Mouse (Mus musculus) spleen, adult 18-20 months (tissue): ENCODE measurements around the gene Rptor.

Experiments used
- DNase-seq, 2 experiments: peaks; one replicate each; pipeline ENCODE4 v3.0.0; 2022; ENCODE audit warnings: mixed read lengths in 2 of 2

The Rptor gene

DNA sequence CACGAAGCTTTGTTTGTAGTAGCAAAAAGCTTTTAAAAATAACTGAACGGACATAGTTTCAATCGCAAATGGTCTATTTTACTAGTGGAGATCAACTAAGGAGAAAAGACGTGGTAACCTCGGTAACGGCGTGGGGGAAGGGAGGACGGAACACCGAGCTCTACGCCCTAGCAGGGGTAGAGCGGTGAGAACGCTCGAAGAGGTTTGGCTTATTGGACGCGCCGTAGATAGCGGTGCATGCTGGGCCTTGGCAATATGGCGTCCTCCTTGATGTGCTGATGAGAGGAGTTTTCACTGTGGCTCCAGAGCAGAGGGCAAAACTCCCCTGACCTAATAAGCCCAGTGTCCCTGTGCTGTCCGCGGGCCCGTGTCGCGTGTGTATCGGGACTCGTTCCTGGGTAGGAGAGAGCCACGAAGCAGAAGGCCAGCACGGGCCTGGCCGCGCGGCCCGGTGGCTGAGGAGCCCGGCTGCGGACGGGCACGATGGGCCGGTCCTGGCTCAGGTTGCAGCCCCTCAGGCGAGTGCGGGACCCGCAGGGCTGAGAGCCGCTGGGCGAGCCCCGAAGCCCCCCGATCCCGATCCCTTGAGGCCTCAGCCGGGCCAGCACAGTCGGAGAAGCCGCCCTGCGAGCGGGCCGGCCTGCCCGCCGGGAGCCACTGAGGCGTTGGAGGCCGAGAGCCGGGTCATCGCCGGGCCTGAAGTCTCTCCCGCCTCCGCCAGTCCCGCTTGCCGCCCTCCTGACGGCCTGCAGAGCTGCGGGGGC lies at the start of gene Rptor:
Rptor (plus strand) TSS at position 143 of the 764 bp plus-strand sequence.
- DNase-seq, result peak; percentile 88 to 96

DNA sequence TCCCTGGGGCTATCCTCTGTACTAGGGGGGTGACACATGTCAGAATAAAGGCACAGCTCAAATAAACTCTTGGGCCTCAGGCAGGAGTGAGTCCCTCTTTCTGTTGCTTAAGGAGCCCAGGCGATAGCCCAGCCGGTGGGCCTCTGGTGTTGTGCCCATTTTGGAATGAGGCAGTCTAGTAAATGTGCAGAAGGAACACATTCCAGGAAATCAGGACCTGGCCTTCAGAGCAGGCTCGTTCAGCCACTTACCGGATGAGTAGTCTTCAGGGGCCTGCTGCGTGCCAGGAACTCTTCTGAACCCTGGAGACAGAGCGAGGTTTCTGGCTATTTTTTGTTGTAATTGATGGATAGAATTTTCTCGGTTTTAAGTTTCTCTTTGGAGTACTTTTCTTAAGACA lies 48.0 kb upstream of the Rptor start:
- no peak for DNase-seq

DNA sequence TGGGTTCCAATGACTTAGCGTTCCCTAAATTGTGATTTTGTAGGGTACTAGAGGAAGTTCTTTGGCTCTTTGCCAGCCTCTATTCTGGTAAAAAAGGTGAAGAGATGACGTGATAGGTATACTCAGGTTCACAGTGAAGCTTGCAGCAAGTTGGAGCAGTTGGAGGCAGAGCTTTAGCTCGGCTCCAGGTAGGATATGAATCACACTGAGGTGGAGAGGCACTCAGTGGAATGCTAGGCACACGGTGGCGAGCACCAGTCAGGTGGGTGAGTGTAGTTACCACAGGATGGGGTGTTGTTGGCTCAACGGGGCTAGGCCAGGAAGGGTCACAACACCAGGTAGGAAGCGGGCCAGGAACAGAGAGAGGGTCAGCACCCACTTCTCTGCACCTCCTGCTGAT lies 47.5 kb upstream of the Rptor start:
- DNase-seq, result no peak

DNA sequence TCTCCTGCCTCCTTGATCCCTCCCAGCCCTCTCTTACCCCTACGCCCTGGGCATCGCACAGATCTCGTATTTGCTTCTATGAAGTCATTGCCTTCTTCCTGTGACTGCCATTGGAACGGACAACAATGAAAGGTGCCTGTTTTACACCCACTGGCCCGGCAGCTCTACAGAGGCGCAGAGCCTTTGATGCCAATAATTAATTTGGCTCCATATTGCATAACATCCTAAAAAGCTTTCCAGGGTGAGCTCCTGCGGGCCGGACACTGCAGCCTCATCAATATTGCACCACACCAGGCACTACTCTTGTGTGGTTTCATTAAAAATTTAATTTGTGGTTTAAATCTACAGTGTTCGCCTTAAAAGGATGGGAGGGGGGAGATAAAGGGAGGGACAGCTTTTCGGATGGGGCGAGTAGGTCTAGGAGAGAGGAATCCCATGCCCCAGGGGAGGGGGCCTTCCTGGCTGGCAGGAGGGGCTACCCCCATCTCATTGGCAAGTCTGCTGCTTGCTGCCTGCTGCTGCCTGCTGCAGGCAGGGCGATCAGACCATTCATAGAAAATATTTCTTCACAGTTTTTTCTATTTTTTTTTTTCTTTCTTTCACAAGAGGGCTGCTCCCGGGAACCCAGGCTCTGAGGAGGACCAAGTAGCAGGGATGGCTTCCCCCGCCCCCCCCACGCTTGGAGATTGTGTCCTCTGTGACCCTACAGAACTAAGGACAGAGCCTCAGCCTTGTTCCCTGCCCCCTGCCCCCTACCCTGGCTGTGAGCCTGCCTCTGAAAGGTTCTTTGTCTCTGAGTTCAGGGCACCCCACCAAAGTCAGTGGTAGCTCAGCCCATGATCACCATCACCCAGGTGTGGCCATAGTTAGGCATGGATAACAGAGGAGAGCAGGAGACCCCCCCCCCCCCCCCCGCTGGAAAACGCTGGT lies 44.5 kb upstream of the Rptor start:
- DNase-seq, result no peak

DNA sequence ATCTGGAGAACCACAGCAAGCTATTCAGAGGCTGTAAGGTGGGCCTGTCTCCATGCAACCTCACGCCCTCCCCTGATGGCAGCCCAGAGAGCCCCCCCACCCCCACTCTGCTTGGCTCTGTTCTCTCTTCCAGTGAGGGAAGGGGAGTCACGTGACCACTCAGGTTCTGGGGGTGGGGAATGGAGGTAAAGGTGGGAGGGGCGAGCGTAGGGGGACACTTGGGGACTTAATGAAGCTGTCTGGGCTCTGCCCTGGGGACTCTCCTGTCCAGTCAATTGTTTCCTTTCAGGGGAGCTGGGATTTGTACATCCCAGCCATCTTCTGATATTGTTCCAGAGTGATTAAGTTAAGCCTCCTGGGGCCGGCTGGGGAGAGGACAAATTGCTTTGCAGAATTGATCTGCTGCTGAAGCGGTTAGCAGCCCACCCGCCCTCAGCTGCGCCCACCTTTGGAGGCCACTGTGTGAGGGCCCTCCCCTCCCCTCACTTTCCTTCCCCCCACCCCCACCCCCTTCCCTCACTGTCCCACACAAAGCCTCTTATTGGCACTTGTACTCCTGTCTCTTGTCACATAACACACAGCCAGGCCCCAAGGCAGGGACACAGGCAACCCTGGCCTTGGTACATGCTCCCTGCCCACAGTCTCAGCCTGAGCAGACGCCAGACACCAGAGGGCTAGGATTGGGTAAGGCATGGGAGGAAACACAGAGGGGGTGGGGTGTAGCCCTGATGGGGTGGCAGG lies 43.7 kb upstream of the Rptor start:
- DNase-seq, result no peak

DNA sequence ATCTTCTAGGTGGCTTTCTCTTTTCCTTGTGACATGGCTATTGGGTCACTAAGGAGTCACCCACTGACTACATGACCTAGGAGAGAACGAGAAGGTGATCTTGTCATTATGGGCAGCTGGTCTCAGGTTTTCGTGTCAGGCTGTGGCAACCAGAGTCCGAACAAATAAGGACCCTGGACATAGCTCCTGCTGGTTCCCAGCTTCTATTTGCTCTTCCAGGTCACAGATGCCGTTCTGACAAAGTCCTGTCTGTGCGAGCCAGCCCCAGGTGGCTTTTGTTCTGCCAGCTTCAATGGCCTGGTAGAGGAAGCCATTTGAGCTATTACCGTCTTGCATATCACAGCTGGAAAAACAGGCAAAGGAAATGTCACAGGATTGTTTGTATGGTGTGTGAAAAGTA lies 40.4 kb upstream of the Rptor start:
- DNase-seq, result no peak

DNA sequence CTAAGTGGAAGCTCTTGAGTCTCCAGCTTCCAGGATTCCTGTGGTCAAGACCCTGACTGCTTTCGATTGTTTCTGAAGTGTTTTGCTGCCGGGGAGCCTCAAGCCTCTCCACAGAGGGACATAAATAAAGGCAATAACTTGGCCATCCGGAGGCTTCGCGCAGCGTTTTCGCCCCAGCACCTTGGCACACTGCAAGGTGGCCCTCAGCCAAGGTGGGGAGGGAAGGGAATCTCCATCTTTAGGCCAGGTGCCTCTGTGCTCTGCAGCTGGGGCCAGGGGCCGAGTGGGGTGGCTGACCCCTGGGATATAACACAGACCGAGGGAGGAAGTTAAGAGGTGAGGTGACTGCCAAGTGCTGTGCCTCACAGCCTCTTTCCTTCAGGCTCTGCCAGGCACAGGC lies 39.5 kb upstream of the Rptor start:
- no peak for DNase-seq

DNA sequence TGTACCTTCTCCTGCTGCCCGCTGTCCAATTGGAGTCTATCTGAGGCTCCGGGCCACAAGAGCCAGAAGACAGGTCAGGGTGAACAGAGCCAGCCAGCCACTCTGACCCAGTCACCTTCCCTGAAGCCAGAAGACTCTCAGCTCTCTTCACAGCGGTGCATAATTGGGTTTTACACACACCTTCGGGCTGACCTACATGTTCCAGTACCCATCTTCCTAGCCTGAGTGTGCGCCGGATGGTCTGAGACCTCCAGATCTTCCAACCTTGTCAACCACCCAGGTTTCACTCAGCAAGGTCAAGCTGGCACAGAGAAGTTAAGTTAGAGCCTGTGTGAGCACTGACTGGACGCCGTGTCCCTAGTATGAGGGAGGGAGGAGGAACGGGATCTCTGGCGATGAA lies 38.3 kb upstream of the Rptor start:
- no peak for DNase-seq

DNA sequence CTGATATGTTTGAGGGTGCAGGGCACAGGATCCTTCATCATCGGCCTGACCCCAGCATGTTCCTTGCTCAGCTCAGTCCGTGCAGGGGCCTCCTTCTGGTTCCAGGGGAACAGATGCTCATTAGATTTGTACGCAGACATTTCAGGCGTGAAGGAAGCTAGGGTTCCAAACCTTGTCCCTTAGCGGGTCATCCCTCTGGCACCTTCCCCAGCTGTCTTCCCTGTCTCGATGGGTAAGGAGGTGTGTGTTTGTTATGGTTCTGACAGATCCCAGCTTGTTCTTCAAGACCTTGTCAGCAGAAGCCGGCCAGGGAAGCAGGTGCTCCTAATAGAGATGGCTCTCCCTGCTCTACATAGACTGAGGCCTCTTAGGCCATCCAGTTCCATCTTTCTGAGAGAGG lies 37.7 kb upstream of the Rptor start:
- DNase-seq, result no peak

DNA sequence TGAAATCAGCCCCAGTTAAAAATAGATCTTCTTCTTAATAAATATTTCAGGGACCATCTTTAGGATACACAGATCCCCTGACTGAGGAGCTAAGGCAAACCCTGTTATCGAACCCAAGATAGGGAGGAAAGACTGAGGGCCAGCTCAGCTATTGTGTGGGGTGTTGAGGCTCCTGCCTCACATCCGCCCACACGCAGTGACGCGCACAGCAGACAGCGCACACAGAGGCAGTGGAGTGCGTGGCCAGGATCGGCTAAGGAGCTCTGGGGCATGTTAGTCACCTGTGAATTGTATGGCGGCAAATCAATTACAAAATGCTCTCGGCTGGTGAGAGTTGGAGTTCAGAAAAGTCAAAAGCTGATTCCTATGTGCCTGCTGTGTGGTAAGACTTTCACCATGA lies 37.0 kb upstream of the Rptor start:
- no peak for DNase-seq

DNA sequence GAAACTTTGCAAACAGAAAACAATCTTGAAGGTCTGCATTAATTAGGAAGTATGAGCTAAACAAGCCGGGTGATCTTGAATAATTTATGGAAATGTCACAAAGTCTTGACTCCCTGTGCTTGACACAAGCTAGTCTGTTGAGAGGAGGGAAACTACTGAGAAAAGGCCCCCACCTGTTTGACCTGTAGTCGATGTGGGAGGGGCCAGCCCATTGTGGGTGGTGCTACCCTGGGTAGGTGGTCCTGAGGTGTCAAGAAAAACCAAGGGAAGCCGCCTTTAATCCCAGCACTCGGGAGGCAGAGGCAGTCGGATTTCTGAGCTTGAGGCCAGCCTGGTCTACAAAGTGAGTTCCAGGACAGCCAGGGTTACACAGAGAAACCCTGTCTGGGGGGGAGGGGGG lies 36.5 kb upstream of the Rptor start:
- DNase-seq, result no peak

DNA sequence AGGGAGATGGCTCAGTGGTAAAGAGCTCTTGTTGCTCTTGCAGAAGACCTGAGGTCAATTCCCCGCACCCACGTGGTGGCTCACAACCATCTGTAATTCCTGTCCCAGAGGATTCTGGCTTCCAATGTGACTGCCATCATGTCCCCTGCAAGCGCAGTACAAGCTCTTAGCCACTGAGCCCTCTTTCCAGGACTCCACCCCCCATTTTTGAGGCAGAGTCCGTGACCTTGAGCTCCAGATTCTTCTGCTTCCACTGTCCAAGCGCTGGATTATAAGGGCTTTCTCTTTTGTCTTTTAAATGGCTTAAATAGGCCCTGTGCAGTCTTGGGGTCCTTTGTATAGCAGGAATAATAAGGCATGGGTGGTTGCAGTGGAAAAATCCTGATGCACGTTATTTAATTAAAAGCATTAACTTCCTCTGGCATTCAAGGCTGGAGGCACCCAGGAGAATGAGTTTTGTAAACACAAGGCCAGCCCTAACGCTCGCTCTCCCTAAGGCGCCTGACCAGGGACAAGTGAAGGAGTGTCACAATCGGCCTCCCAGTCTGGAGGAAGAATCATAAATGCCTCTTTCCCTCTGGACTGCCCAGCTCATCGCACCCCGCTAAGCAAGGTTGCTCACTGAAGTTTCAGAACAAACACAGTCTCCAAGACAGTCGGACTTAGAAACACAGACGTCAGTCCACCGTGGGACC lies 30.2 kb upstream of the Rptor start:
- DNase-seq, result no peak

DNA sequence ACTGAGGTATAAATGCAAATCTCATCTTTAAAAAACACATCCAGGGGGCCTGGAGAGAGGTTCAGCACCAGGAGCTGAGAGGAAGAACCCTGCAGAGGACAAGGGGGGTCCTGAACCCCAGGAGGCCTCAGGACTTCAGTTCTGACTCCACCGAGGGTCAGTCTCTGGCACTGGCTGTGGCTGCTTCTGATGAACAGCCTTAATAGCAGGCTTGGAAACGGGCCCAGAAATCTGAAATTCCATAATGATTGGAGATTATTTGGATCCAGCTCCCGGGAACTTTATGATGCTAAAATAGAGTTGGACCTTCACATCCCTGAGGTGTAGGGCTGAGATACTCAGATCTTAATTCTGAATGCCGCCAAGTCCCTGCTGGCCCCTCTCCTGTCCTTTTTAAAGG lies 25.9 kb upstream of the Rptor start:
- DNase-seq, result no peak

DNA sequence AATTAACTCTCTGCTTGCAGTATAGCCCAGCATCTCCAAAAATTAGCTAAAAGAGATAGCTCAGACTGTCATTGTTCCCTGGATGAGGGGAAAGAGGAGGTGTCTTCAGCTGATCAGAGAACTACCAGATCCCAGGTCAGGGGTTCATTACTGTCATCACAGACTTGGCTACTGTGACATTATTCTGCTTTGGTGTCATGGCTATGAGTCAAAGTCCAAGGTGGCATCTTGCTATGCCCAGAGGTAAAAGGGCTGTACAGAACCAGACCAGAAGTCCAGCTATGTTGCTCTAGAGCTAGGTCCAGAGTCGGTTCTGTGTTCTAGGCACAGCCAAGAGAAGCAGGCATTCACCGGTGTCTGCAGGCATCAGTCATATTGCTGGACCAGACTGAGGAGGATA lies 25.0 kb upstream of the Rptor start:
- DNase-seq, result no peak

DNA sequence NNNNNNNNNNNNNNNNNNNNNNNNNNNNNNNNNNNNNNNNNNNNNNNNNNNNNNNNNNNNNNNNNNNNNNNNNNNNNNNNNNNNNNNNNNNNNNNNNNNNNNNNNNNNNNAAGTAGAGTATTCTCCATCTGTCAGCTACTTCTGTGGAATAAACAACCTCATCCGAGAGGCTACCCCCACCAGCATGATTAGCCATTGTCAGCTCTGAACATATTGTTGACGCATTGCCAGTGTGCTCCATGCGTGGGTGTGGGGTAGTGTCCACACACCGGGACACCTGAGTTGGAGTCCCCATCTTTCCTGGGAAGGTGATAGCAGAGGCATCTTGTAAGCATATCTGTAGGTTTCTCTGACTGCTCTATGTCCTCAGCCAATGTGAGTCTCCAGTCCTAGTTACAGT lies 16.2 kb upstream of the Rptor start:
- no peak for DNase-seq

DNA sequence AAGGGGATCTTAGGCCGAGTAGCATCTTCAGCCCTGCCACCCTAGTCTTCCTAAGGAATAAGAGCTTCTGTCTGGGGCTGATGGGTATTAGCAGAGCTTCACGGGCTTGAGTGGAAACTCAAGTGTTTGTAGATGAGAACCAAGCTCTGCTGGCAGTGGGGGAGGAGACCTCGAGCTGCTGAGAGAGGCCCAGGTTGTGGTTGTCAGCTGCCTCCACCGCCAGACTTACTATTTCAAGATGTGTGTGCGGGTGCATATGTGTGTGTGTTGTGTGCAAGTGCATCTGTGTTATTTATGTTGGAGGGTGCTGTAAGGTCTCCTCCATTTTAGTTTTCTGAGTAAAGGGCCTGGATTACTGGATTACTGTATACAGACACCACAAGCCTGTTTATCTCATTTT lies 15.6 kb upstream of the Rptor start:
- DNase-seq, result no peak

DNA sequence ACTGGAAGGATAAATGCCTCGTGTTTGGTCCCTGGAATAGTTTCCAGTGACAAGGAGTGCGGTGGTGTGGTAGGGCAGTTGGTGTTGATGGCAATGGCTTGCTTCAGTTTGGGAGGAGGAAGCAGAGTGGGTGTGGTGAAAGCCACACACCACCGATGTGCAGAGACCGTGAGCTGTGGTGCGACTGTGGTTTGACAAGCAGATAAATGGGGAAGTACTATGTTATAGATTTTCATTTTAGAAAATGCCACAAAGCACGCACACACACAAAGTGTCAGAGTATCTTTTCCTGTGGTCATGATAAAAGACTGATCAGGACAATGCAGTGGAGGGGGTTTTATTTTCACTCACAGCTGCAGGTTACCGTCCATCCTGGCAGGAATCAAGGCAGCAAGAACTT lies 13.5 kb upstream of the Rptor start:
- DNase-seq, result peak; percentile 33 to 52

DNA sequence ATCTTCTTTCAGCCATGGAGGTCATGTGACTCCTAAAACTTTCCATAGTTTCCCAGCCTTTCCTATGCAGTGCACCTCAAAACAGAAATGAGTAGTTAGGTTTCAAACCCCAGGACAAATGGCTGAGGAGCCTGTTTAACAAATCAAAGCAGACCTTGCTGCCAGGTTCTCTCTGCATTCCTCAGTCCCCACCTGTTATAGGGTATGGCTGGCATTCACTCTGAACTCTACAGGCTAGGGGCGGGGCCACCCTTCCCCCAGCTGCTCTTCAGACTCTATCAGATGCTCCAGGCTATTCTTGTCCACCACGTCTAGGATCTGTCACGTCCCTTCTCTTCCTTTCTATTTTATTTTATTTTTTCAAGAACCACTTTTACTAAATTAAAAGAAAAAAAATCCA lies 8.7 kb upstream of the Rptor start:
- DNase-seq, result no peak

DNA sequence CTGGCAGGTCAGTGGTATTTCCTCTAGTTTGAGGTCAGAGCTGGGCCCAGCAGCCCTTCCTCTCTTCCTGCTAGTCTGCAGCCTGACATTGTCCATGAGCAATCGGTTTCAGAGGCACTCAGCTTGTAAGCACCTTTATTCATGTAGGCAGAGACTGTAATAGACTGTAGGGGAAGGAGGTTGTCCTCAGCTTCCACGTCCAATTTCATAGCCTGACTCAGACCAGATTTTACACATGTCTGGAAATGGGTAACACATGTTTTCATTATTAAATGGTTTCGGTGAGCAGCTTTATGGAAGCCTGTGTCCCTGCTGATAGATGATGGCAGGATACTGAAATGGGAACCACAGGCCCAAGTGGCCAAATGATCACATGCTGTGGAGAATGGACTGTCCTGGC lies 3.8 kb upstream of the Rptor start:
- no peak for DNase-seq

DNA sequence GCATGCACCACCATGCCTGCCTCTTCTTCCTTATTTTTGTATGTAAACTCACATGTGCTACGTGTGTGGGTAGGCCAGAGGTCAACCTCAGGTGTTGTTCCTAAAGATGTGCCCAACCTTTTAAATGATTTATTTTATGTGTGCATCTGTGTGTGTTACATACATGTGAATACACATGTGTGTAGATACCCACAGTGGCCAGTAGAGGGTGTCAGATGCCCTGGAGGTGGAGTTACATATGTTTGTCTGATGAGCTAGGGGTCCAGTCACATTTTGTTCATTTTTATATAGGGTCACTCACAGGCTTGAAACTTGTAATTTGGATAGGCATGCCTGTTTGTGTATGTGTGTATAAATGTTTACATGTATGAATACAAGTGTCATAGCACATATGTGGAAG lies 2.4 kb upstream of the Rptor start:
- no peak for DNase-seq

DNA sequence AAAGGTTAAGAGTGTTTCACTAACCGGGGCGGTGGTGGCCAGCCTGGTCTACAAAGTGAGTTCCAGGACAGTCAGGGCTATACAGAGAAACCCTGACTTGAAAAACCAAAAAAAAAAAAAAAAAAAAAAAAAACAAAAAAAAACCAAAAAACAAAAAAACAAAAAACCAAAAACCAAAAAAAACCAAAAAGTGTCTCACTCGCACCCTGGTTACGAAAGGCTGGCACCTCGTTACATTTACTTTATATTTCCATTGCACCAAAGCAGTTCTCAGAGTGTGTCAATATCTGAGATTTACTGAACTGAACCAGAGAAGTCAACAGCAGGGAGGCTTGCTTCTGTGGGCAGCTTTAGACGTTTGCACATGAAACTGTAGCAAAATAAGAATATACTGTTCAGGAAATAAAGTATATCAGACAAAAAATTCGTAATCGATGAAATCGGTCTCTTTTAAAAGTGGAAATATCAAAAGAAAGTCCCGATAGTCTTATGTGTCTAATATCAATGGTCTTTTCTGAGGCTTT lies 466 bp upstream of the Rptor start:
- no peak for DNase-seq

DNA sequence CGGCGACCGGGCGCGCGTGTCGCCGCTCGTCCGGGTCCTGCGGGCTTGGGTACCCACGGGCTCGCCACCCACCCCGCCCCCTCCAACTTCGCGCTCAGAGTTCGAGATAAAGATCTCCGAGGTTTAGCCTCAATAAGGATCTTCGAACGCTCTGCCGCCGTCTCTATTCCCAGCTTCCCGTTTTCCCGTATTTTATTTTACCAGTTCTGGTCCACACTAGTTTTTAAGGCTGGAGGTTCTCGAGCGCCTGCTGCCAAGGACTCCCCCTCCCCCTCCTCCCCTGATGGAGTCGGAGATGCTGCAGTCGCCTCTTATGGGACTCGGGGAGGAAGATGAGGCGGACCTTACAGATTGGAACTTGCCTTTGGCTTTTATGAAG lies 811 bp downstream of the Rptor start:
- DNase-seq, result no peak

DNA sequence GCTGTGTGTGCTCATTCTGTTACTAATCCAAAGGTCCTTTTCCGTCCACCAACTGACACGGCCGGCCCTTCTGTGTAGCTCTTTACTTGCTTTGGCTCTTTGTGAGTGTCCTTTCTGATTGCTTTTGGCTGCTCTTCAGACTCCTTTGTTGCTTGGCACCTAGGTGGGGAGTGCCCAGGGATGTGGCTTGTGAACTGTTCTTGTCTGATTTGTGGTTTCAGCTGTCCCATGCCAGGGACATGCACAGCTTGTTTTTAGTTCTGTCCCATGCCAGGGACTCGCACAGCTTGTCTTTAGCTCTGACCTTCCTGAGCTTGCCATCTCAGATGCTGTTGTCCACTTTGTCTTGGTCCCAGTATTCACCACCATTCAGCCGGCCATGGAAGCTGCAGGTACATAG lies 4.8 kb downstream of the Rptor start:
- DNase-seq, result no peak
